Mouse (Mus musculus) cerebellum, adult 11 months (tissue): ENCODE measurements around the gene Tatdn3.
"Not testable (repeated sequence)": the region's sequence is repeated elsewhere in the genome, so short reads cannot be mapped to it uniquely, and the experiment has no call there.

Source experiments
- DNase-seq: peaks from one replicate; pipeline ENCODE4 v3.0.0; 2022

The Tatdn3 gene

DNA sequence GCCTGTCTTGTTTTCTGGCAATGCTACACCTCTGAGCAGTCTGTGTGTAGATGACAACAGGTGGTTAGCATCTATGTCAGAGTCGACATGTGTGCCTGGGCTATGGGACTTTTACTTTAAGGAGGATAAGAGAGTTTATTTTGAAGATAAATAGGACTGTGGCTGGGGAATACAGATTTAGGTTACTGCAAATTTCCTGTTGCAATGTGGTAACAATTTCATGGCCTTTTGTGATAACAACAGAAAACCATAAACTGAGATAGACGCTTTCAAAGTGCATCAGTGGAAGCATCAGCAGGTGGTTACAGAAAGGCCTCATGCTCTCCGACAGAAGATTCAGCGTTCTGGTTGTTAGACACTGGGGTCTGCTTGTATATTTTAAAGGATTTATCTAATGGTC is 10.8 kb upstream of the Tatdn3 start:
- DNase-seq, result no peak

DNA sequence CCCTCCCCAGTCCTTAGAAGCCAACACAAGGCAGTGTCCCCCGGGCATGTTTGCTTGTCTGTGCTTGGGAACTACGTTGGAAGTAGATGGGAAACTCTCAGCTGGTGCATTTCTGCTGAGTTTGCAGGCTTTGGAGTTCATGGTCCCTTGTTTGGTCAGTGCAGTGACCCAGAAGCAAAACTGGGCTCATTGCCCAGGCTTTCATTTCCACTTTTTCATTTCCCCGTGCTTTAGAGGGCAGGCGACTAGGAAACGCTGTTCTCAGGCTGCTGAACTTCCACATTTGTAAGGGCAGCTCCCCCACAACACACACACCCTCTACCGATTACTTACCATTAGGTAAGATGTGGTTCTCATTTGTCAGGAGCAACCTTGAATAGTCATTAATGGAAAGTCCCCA is 10.3 kb upstream of the Tatdn3 start:
- no peak for DNase-seq

GRCm38 (mm10) chr1:191072329-191072913 is 9.7 kb upstream of the Tatdn3 start:
- no peak for DNase-seq

DNA sequence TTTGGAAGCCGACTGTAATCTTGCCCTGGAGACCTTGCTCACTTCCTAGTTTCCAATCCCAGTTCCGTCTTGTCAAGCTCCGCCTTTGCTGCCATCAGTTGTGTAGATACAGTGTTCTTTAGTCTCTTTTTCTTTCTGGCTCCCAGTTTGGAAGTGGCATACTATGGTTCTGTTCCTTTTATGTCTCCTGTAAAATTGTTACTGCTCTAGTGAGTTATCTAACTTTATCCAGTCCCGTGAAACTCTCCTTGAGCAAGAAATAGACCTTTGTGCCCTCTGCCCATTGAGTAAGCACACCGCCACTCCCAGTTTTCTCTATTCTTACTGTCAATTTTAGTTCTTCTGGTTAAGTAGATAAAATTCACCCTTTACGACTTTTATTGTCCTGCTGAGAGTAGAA is 8.9 kb upstream of the Tatdn3 start:
- no peak for DNase-seq

DNA sequence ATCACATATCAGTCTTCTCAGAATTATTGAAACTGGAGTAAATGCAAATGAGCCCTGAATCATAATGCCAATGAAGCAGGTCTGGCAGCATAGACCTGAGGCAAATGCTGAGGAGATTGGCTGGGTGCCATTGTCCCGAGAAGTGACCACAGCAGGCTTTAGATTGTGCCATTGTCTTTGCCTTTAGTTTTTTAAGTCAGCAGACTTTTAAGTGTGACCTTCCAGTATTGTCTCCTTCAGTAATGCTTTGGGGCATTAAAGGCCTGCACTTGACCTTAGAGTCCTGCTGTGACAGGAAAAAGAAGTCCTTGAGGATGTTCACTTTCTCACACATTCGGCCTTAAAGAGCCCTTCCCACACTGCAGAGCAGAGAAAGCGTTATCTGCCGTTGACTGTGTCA is 7.5 kb upstream of the Tatdn3 start:
- DNase-seq, result no peak

GRCm38 (mm10) chr1:191068377-191068776 is 5.6 kb upstream of the Tatdn3 start:
- DNase-seq, result no peak

GRCm38 (mm10) chr1:191065188-191065587 is 2.5 kb upstream of the Tatdn3 start:
- DNase-seq, result no peak

DNA sequence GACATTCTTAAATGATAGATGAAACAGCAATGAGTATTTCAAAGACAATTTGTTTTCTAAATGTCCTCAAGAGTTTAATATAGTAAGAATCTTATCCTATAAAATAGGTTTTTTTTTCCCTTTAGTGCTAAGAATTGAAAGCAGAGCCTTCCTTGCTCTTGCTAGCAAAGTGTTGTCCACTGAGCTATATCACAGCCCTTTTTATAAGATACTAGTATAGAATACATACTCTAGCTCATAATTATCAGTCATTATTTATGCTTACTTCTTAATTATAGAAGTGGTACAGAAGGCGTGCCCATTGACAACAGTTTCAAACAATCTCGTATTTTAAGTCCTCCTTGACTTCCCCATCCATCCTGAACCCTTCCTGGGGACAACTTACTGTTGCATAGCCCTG is 1.8 kb upstream of the Tatdn3 start:
- DNase-seq, result no peak

GRCm38 (mm10) chr1:191063700-191064099 is 968 bp upstream of the Tatdn3 start:
- no peak for DNase-seq

GRCm38 (mm10) chr1:191062241-191062780 is 421 bp downstream of the Tatdn3 start:
- DNase-seq, result no peak

GRCm38 (mm10) chr1:191057461-191057860 is 5.3 kb downstream of the Tatdn3 start:
- no peak for DNase-seq

DNA sequence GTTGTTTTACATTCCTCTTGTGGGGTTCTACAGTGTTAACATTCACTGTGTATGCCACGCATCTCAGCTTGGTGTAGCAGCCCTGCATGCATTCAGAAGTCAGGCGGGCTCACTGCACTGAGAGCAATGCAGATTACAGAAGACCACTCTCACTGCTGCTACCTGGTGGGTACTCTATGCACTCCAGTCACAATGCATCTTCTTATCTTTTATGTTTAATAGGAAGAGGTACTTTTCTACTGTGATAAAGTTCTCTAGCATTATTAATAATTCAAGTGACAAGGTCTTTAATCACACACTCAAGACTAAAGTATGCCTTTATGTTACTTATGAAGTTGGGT is 7.2 kb downstream of the Tatdn3 start:
- no peak for DNase-seq

- DNase-seq, result no peak
These were observed 7.7 kb downstream of the Tatdn3 start for GRCm38 (mm10) chr1:191054870-191055532.

GRCm38 (mm10) chr1:191053555-191053954 is 9.2 kb downstream of the Tatdn3 start:
- DNase-seq, result no peak

DNA sequence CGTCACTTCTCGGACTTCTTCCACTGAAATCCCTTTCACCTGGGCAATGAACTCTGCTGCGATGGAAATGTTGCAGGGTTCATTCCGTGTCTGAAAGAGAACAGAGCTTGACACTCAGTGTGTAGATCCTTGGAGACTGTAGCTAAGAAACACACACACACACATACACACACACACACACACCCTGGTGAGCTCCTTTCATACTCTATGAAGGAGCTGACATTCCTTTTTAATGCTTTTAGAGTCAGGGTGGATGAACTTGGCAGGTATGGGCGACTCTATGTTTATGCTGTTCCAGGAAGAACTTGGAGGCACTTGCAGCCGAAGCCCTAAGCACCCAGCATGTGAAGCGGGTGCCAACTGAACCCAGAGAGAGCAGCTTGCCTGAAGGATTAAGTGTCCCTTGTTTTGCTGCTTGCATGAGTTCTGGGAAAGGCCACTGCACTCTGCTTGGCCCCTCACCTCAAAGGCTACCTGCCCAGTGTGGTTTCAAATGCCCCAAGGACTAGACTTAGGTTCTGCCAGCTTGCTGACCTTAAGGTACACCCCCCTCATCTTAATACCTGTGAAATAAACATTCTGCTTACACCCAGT is 16.4 kb downstream of the Tatdn3 start:
- DNase-seq, result no peak

DNA sequence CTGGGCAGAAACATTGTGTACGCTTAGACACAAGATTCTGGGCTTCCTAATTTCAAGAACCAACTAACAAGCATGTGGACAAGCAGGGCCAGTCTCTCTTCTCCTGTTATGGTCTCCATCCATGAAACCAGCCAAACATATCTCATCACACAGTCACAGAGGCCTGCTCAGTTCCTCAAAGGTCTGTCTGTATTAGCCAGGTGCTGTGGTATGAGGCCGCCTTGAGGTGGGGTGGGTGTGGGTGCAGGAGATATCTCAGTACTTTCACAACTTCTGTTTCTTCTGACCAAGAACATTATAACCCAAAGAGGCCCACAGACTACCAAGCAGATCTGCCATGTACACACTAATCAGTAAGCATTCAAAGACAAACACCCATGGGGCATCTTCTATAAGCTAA is 17.5 kb downstream of the Tatdn3 start:
- no peak for DNase-seq

GRCm38 (mm10) chr1:191042688-191043087 is 20.0 kb downstream of the Tatdn3 start:
- no peak for DNase-seq

DNA sequence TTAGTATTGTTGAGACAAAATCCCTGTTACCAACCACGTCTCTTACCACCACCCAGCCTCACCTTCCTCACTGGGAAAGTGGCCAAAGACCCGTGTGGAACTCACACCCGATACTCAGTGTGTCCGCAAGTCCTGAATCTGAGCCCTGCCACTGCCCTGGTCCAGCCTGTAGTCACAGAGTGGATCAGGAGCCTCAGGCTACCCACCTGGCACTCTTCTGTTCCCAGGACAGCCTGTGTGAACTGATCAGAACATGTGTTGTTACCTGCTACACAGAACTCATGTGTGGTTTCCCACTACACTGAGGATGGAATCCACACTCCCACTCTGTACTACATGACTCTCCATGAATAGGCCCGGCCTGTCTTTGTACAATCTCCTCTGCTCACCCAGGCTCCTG is 20.6 kb downstream of the Tatdn3 start:
- DNase-seq, result no peak

DNA sequence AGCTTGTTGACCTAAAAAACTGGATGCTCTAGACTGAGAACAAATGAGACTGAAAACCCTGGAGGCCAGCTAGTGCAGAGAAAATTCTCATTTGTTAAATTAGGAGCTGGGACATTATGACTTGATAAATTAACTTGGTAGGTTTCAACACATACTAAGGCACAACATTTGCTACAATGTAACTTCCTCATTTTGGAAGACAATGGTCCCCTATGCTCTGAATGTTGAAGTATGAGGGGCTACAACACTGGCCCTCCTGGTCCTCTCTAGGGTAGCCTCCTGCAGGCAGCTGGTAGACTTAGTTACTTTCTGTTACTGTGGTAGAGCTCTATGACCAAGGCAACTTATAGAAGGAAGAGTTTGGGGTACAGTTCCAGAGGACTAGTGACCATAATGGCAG is 21.4 kb downstream of the Tatdn3 start:
- DNase-seq, result no peak

GRCm38 (mm10) chr1:191037999-191038398 is 24.7 kb downstream of the Tatdn3 start:
- DNase-seq, result no peak

GRCm38 (mm10) chr1:191036554-191037334 is 26.0 kb downstream of the Tatdn3 start, which contains the start of gene Spata45:
Spata45 (plus strand) TSS chr1:191036639.
- DNase-seq, result no peak

DNA sequence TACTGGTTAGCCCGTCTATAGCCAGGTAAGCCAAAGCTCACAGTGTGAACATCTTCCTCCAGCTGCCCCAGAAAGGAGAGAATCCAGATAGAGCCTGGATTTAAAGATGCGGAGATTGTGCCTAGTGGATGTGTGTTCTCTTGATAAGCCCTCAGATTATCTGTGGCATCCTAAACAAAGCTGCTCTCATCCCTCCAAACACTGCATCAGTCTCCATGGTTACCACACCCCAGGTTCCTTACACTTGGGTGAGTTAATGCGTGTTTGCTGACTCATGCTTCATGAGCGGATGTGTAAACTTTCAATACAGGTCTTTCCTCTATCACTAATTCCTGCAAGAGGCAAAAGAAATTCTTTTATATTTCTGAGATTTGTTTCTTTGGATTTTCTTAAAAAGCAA is 27.1 kb downstream of the Tatdn3 start:
- DNase-seq, result no peak

DNA sequence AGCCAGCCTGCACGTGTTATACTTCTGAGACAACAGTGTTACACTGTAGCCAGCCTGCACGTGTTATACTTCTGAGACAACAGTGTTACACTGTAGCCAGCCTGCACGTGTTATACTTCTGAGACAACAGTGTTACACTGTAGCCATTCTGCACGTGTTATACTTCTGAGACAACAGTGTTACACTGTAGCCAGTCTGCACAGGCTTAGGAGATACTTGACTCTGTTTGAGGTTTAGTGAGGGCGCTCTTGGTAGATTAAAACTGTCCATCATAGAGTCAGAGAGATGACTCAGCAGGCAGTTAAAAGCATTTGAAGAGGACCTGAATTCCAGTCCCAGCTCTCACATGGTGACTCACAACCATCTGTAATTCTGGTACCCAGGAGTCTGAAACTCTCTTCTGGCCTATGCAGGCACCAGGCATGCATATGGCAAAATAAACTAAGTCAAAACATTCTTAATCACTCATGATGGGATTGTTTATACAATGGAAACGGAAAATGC is 31.8 kb downstream of the Tatdn3 start:
- not testable (repeated sequence) for DNase-seq
